Mouse (Mus musculus): ENCODE data around the gene Golga3. TPM values are rescaled to one million over a fixed set of nuclear protein-coding genes. Genes with fewer than 3 reads are reported as not detected.
A peak's percentile ranks its signal among the peaks of the same experiment; 100 is the strongest.

The Golga3 gene
- total RNA-seq, 2 experiments from 2014 or later = 38.0 to 40.6 TPM

GRCm38 (mm10) chr5:110230780-110231461 lies 54.4 kb downstream of the Golga3 start, which contains the start of gene Ankle2:
Gene Ankle2 (plus strand): TSS chr5:110231004.
- DNase-seq = peak; percentile 90

GRCm38 (mm10) chr5:110231638-110232037 lies 55.1 kb downstream of the Golga3 start:
- no peak for DNase-seq

GRCm38 (mm10) chr5:110232346-110232745 lies 55.8 kb downstream of the Golga3 start:
- DNase-seq = no peak

- DNase-seq = no peak
Observed at GRCm38 (mm10) chr5:110244091-110244490, 67.6 kb downstream of the Golga3 start.

GRCm38 (mm10) chr5:110266941-110267340 lies 90.4 kb downstream of the Golga3 start:
- DNase-seq = no peak

GRCm38 (mm10) chr5:110269141-110270101 lies 92.9 kb downstream of the Golga3 start, which contains the start of gene Pgam5:
Gene Pgam5 (minus strand): TSS chr5:110269913.
- DNase-seq = peak; percentile 88

GRCm38 (mm10) chr5:110270242-110270641 lies 93.7 kb downstream of the Golga3 start:
- DNase-seq = no peak

- no peak for DNase-seq
Observed at GRCm38 (mm10) chr5:110274147-110274546, 97.6 kb downstream of the Golga3 start.

GRCm38 (mm10) chr5:110274846-110275245 lies 98.3 kb downstream of the Golga3 start:
- DNase-seq = no peak

Other genes with a start within 250 kb of the Golga3 start
- 1 to 10 TPM; 7.1 to 8.5 TPM for gene Zfp932, start 180.2 kb upstream of the Golga3 start, total RNA-seq (2021)
- gene Gm17655, start 104.2 kb upstream of the Golga3 start, total RNA-seq (2021) = 1 to 10 TPM in 1 of 2 experiments, under 1 TPM in 1; 0.64 to 1.7 TPM
- under 1 TPM; 0.21 to 0.26 TPM for gene Gm35315, start 82.3 kb upstream of the Golga3 start, total RNA-seq (2021)
- gene Plcxd1, start 76.7 kb upstream of the Golga3 start, total RNA-seq (2021) = not detected
- 10 to 100 TPM; 12.3 to 13.4 TPM for gene Gtpbp6, start 68.5 kb upstream of the Golga3 start, total RNA-seq (2021)
- gene Zfp605, start 66.6 kb upstream of the Golga3 start, total RNA-seq (2021) = 1 to 10 TPM; 3.1 to 3.8 TPM
- 10 to 100 TPM; 14.5 to 15.7 TPM for gene Chfr, start 40.9 kb upstream of the Golga3 start, total RNA-seq (2021)
- gene Ankle2, start 54.3 kb downstream of the Golga3 start, total RNA-seq (2021) = 10 to 100 TPM; 24.3 to 24.4 TPM
- 10 to 100 TPM; 21.8 to 24.1 TPM for gene Pgam5, start 93.2 kb downstream of the Golga3 start, total RNA-seq (2021)
- 10 to 100 TPM; 45.2 to 46.4 TPM for gene Pxmp2, start 109.5 kb downstream of the Golga3 start, total RNA-seq (2021)
- gene Pole, start 109.6 kb downstream of the Golga3 start, total RNA-seq (2021) = 1 to 10 TPM in 1 of 2 experiments, under 1 TPM in 1; 0.92 to 1.4 TPM
- gene P2rx2, start 166.5 kb downstream of the Golga3 start, total RNA-seq (2021) = not detected
- gene Lrcol1, start 168.0 kb downstream of the Golga3 start, total RNA-seq (2021) = not detected

Data from gastrocnemius, postnatal 25 days (tissue).